In genomic region chr5:147300917-147301780, GRCm38 (mm10) we compare ENCODE assay signal across 27 mouse cellular contexts. TPM values are rescaled to one million over a fixed set of nuclear protein-coding genes. Genes with fewer than 3 reads are reported as not detected.
DNase-seq lines count a peak whose midpoint lies in the region; ATAC-seq and TF ChIP-seq lines count a peak whose summit lies in the region.
"Had no signal": no experiment of that assay in that cellular context is flagged by ENCODE, and none has a peak within 500 bp of the region (broad histone marks: within the 10 kb centered on the region; RNA-seq: fewer than 3 reads in every experiment).

No protein-coding gene starts in this region.

- under 1% methylated on average over 21 of the region's 21 CpGs for WGBS in midbrain, embryonic 10.5 days
- under 1% methylated on average over 21 of the region's 21 CpGs for WGBS in midbrain, embryonic 16.5 days
- 3% methylated on average over 21 of the region's 21 CpGs for WGBS in intestine, embryonic 15.5 days
- 2% methylated on average over 21 of the region's 21 CpGs for WGBS in small intestine, adult 2 months

- ATAC-seq in midbrain, embryonic 16.5 days = no peak
- no peak for ATAC-seq in intestine, embryonic 15.5 days
- ATAC-seq: activated CD4-positive, CD25-positive, alpha-beta regulatory T cell, adult 4 months; forebrain, embryonic 15.5 days; Patski had no signal

- H3K9ac ChIP-seq in midbrain, embryonic 16.5 days (ENCODE audit: low read depth, low read length) = no peak overlapping the region
- H3K9ac ChIP-seq in intestine, embryonic 15.5 days = peak overlapping the region; percentile 79
- H3K9ac ChIP-seq: forebrain, embryonic 15.5 days; kidney, embryonic 15.5 days had no signal

- no peak overlapping the region for H3K4me3 ChIP-seq in midbrain, embryonic 10.5 days
- no peak overlapping the region for H3K4me3 ChIP-seq in midbrain, embryonic 16.5 days (ENCODE audit: low read depth, low read length)
- peak overlapping the region; percentile 56 for H3K4me3 ChIP-seq in intestine, embryonic 15.5 days (replicated peaks)
- peak overlapping the region; percentile 63 for H3K4me3 ChIP-seq in small intestine, adult 2 months (ENCODE audit: low read depth, low read length)
- H3K4me3 ChIP-seq: forebrain, embryonic 15.5 days; kidney, embryonic 15.5 days had no signal

- H3K9me3 ChIP-seq in midbrain, embryonic 10.5 days (replicated peaks) = no peaks in the 10 kb centered on the region
- H3K9me3 ChIP-seq in midbrain, embryonic 16.5 days (replicated peaks; ENCODE audit: control insufficient read depth, low read length, poor library complexity, severe bottlenecking) = no peaks in the 10 kb centered on the region
- no peaks in the 10 kb centered on the region for H3K9me3 ChIP-seq in intestine, embryonic 15.5 days
- H3K9me3 ChIP-seq: forebrain, embryonic 15.5 days; kidney, embryonic 15.5 days had no signal

- DNase-seq in heart, adult 11 months = peak; percentile 69
- DNase-seq in heart, adult 18-20 months = no peak
- peak; percentile 61 for DNase-seq in midbrain, embryonic 10.5 days (ENCODE audit: low spot score)
- no peak for DNase-seq in ovary, postnatal 14 days (ENCODE audit: low spot score)
- DNase-seq in Muller cell, postnatal 12 days (ENCODE audit: inconsistent ontology term) = no peak
- DNase-seq: adrenal gland, postnatal 25 days; cerebellum, adult 2 months; heart, postnatal 14 days; layer of hippocampus, postnatal 36 days; lung, adult 18-20 months; right cerebral cortex, postnatal 4 days; thymus, adult 18-20 months had no signal

- no peak for TF ChIP-seq POLR2A in small intestine, adult 2 months (IDR thresholded peaks at IDR 0.05; ENCODE audit: low read depth, low read length)

- no peak overlapping the region for H3K4me2 ChIP-seq in midbrain, embryonic 16.5 days (ENCODE audit: low read length)
- peak overlapping the region; percentile 57 for H3K4me2 ChIP-seq in intestine, embryonic 15.5 days (replicated peaks)
- H3K4me2 ChIP-seq: forebrain, embryonic 15.5 days; kidney, embryonic 15.5 days had no signal

- peaks cover 100% of the 10 kb centered on the region for H3K27me3 ChIP-seq in midbrain, embryonic 10.5 days (ENCODE audit: low read depth, poor library complexity, severe bottlenecking)
- H3K27me3 ChIP-seq in midbrain, embryonic 16.5 days (ENCODE audit: control insufficient read depth, insufficient read depth, low read depth, low read length) = peaks cover 87% of the 10 kb centered on the region
- H3K27me3 ChIP-seq in intestine, embryonic 15.5 days (replicated peaks) = peaks cover 71% of the 10 kb centered on the region
- H3K27me3 ChIP-seq in small intestine, adult 2 months (ENCODE audit: control insufficient read depth, insufficient read depth, low read length) = no peaks in the 10 kb centered on the region

- no peak overlapping the region for H3K27ac ChIP-seq in midbrain, embryonic 10.5 days (replicated peaks)
- no peak overlapping the region for H3K27ac ChIP-seq in midbrain, embryonic 16.5 days (ENCODE audit: low read length)
- peak overlapping the region; percentile 78 for H3K27ac ChIP-seq in intestine, embryonic 15.5 days
- H3K27ac ChIP-seq in small intestine, adult 2 months (ENCODE audit: insufficient read depth, low read depth, low read length) = peak overlapping the region; percentile 83
- H3K27ac ChIP-seq: forebrain, embryonic 15.5 days; kidney, embryonic 15.5 days had no signal

- H3K36me3 ChIP-seq in midbrain, embryonic 10.5 days = no peaks in the 10 kb centered on the region
- H3K36me3 ChIP-seq in midbrain, embryonic 16.5 days (ENCODE audit: control insufficient read depth, insufficient read depth, low read length) = no peaks in the 10 kb centered on the region
- no peaks in the 10 kb centered on the region for H3K36me3 ChIP-seq in intestine, embryonic 15.5 days
- H3K36me3 ChIP-seq in small intestine, adult 2 months (ENCODE audit: control insufficient read depth, insufficient read depth, low read length) = peaks cover 35% of the 10 kb centered on the region
- H3K36me3 ChIP-seq: forebrain, embryonic 15.5 days; kidney, embryonic 15.5 days had no signal

- no peak for TF ChIP-seq CTCF in small intestine, adult 2 months (IDR thresholded peaks at IDR 0.05; ENCODE audit: extremely low read depth, insufficient read length, insufficient replicate concordance, low read depth, low read length)

- H3K4me1 ChIP-seq in midbrain, embryonic 10.5 days = peaks cover 34% of the 10 kb centered on the region
- peaks cover 6% of the 10 kb centered on the region; the same call in 1 of the 2 replicates for H3K4me1 ChIP-seq in midbrain, embryonic 16.5 days (ENCODE audit: control insufficient read depth, insufficient read depth, low read length)
- H3K4me1 ChIP-seq in intestine, embryonic 15.5 days (replicated peaks) = peaks cover 16% of the 10 kb centered on the region
- H3K4me1 ChIP-seq in small intestine, adult 2 months (ENCODE audit: control insufficient read depth, insufficient read depth, insufficient read length, low read length) = peaks cover 4% of the 10 kb centered on the region

RNA-seq across cellular contexts. Expression of gene Cdx2, which starts 5.9 kb away (rescaled TPM):
- total RNA-seq in heart, adult 18-20 months (2021) = not detected
- polyA plus RNA-seq in midbrain, embryonic 10.5 days (2016; fragmentation: Nextera tagmentation; extraction: Ambion mirVana) = not detected in 2 replicates
- polyA plus RNA-seq in midbrain, embryonic 16.5 days (2015; fragmentation: Nextera tagmentation; extraction: Ambion mirVana) = not detected in 2 replicates
- polyA plus RNA-seq in intestine, embryonic 15.5 days (2015; fragmentation: Nextera tagmentation; extraction: Ambion mirVana) = 36.0 and 38.2 TPM in 2 replicates
- polyA plus RNA-seq in small intestine, adult 2 months (2012; rRNA removed) = 116 and 344 TPM in 2 replicates
- total RNA-seq: adrenal gland, postnatal 25 days; gastrocnemius, adult 18-20 months; granulocyte monocyte progenitor cell, adult 5-6 weeks; heart, postnatal 14 days; layer of hippocampus, adult 18-20 months; layer of hippocampus, postnatal 36 days; left cerebral cortex, postnatal 36 days; megakaryocyte-erythroid progenitor cell, adult 5-6 weeks; neutrophil, adult 5-6 weeks had no signal
- polyA plus RNA-seq: activated CD4-positive, CD25-positive, alpha-beta regulatory T cell, adult 4 months; cerebellum, adult 2 months; cortical plate, adult 2 months; forebrain, embryonic 15.5 days; kidney, embryonic 15.5 days; urinary bladder, adult 2 months had no signal

RNA-seq across cellular contexts. Expression of gene Urad, which starts 21.1 kb away (rescaled TPM):
- total RNA-seq in heart, adult 18-20 months (2021) = not detected
- not detected in 2 replicates for polyA plus RNA-seq in midbrain, embryonic 10.5 days (2016; fragmentation: Nextera tagmentation; extraction: Ambion mirVana)
- not detected in 2 replicates for polyA plus RNA-seq in midbrain, embryonic 16.5 days (2015; fragmentation: Nextera tagmentation; extraction: Ambion mirVana)
- polyA plus RNA-seq in intestine, embryonic 15.5 days (2015; fragmentation: Nextera tagmentation; extraction: Ambion mirVana) = 1.6 and 1.7 TPM in 2 replicates
- 3.1 and 4.7 TPM in 2 replicates for polyA plus RNA-seq in small intestine, adult 2 months (2012; rRNA removed)
- total RNA-seq: gastrocnemius, adult 18-20 months; granulocyte monocyte progenitor cell, adult 5-6 weeks; heart, postnatal 14 days; layer of hippocampus, adult 18-20 months; layer of hippocampus, postnatal 36 days; left cerebral cortex, postnatal 36 days; megakaryocyte-erythroid progenitor cell, adult 5-6 weeks; neutrophil, adult 5-6 weeks had no signal
- polyA plus RNA-seq: activated CD4-positive, CD25-positive, alpha-beta regulatory T cell, adult 4 months; cerebellum, adult 2 months; cortical plate, adult 2 months; forebrain, embryonic 15.5 days; kidney, embryonic 15.5 days; Patski; urinary bladder, adult 2 months had no signal

RNA-seq across cellular contexts. Expression of gene Pdx1, which starts 31.4 kb away (rescaled TPM):
- total RNA-seq in heart, adult 18-20 months (2021) = not detected
- not detected in 2 replicates for polyA plus RNA-seq in midbrain, embryonic 10.5 days (2016; fragmentation: Nextera tagmentation; extraction: Ambion mirVana)
- polyA plus RNA-seq in midbrain, embryonic 16.5 days (2015; fragmentation: Nextera tagmentation; extraction: Ambion mirVana) = not detected in 2 replicates
- 5.7 and 5.8 TPM in 2 replicates for polyA plus RNA-seq in intestine, embryonic 15.5 days (2015; fragmentation: Nextera tagmentation; extraction: Ambion mirVana)
- polyA plus RNA-seq in small intestine, adult 2 months (2012; rRNA removed) = 0.32 and 65.5 TPM in 2 replicates
- total RNA-seq: adrenal gland, postnatal 25 days; gastrocnemius, adult 18-20 months; granulocyte monocyte progenitor cell, adult 5-6 weeks; heart, postnatal 14 days; layer of hippocampus, adult 18-20 months; layer of hippocampus, postnatal 36 days; left cerebral cortex, postnatal 36 days; megakaryocyte-erythroid progenitor cell, adult 5-6 weeks; neutrophil, adult 5-6 weeks had no signal
- polyA plus RNA-seq: activated CD4-positive, CD25-positive, alpha-beta regulatory T cell, adult 4 months; cerebellum, adult 2 months; cortical plate, adult 2 months; forebrain, embryonic 15.5 days; kidney, embryonic 15.5 days; Patski; urinary bladder, adult 2 months had no signal

Comparison
In these comparisons a context has a peak if more than half of its experiments do, and no peak if none do; other contexts are left out.
1. DNase-seq: peak in heart, adult 11 months (single experiment) and midbrain, embryonic 10.5 days (single experiment); none in heart, adult 18-20 months (0 of 2), ovary, postnatal 14 days (single experiment) and Muller cell, postnatal 12 days (single experiment).
2. H3K27ac ChIP-seq: peak in intestine, embryonic 15.5 days (single experiment) and small intestine, adult 2 months (single experiment); none in midbrain, embryonic 10.5 days (single experiment) and midbrain, embryonic 16.5 days (single experiment).
3. H3K4me3 ChIP-seq: peak in intestine, embryonic 15.5 days (single experiment) and small intestine, adult 2 months (single experiment); none in midbrain, embryonic 10.5 days (single experiment) and midbrain, embryonic 16.5 days (single experiment).
4. RNA of gene Cdx2, which starts 5.9 kb away (polyA plus RNA-seq): 116 to 344 TPM in small intestine, adult 2 months and 36.0 to 38.2 TPM in intestine, embryonic 15.5 days; not detected in midbrain, embryonic 10.5 days and not detected in midbrain, embryonic 16.5 days; every median in the first group is over 10 times any median in the second.